Mouse (Mus musculus): Measurements from ENCODE around the gene Gm266. TPM values are rescaled to one million over a fixed set of nuclear protein-coding genes. Genes with fewer than 3 reads are reported as not detected.

The Gm266 gene
- polyA plus RNA-seq (2014; fragmentation: Nextera tagmentation; extraction: Ambion mirVana): 4.9 and 5.6 TPM in 2 replicates

GRCm38 (mm10) chr12:111485652-111486306, at the start of gene Gm266:
Gm266 (minus strand) TSS chr12:111485823.
- ATAC-seq (replicated peaks; ENCODE audit: low FRiP score) (peak; percentile 43), DNase-seq (ENCODE audit: low spot score) (peak; percentile 51)
- Histone ChIP-seq H3K9ac (ENCODE audit: low read depth, low read length) (peak within 1 kb of the TSS; percentile 42), H3K36me3 (ENCODE audit: control insufficient read depth, insufficient read depth, low read length) (no peaks in the 10 kb centered on the region), H3K9me3 (ENCODE audit: control insufficient read depth, low read length) (no peaks in the 10 kb centered on the region), H3K27ac (ENCODE audit: low read depth, low read length) (0 out of 2 replicates have a peak within 1 kb of the TSS, but pooled peaks have one; percentile 10), H3K4me3 (ENCODE audit: low read depth, low read length) (peak within 1 kb of the TSS; percentile 50), H3K4me2 (peak within 1 kb of the TSS; percentile 77), H3K27me3 (replicated peaks; ENCODE audit: control insufficient read depth, insufficient read depth, low read length) (peaks cover 74% of the 10 kb centered on the region), H3K4me1 (replicated peaks; ENCODE audit: control insufficient read depth, insufficient read depth, low read length) (no peaks in the 10 kb centered on the region)
- WGBS: 2% methylated on average over 53 of the region's 58 CpGs

GRCm38 (mm10) chr12:111535281-111535680, 49.7 kb upstream of the Gm266 start:
- ATAC-seq (replicated peaks; ENCODE audit: low FRiP score): peak; percentile 47
- Histone ChIP-seq H3K4me2 (0 out of 2 replicates have a peak overlapping the region, but pooled peaks have one; percentile 9), H3K4me3 (ENCODE audit: low read depth, low read length) (no peak overlapping the region), H3K36me3 (ENCODE audit: control insufficient read depth, insufficient read depth, low read length) (peaks cover 9% of the 10 kb centered on the region; the same call in 1 of the 2 replicates), H3K9me3 (ENCODE audit: control insufficient read depth, low read length) (no peaks in the 10 kb centered on the region), H3K27me3 (replicated peaks; ENCODE audit: control insufficient read depth, insufficient read depth, low read length) (no peaks in the 10 kb centered on the region), H3K9ac (ENCODE audit: low read depth, low read length) (no peak overlapping the region), H3K27ac (ENCODE audit: low read depth, low read length) (no peak overlapping the region), H3K4me1 (replicated peaks; ENCODE audit: control insufficient read depth, insufficient read depth, low read length) (peaks cover 32% of the 10 kb centered on the region)
- 38% methylated on average over 6 of the region's 6 CpGs for WGBS
- no peak for DNase-seq (ENCODE audit: low spot score)

GRCm38 (mm10) chr12:111533096-111533794, 47.6 kb upstream of the Gm266 start:
- Histone ChIP-seq H3K4me3 (ENCODE audit: low read depth, low read length) (no peak overlapping the region), H3K9me3 (ENCODE audit: control insufficient read depth, low read length) (no peaks in the 10 kb centered on the region), H3K27me3 (replicated peaks; ENCODE audit: control insufficient read depth, insufficient read depth, low read length) (0 out of 2 replicates have a peak, but pooled peaks cover 3% of the 10 kb centered on the region), H3K27ac (ENCODE audit: low read depth, low read length) (no peak overlapping the region), H3K4me2 (no peak overlapping the region), H3K9ac (ENCODE audit: low read depth, low read length) (no peak overlapping the region), H3K36me3 (ENCODE audit: control insufficient read depth, insufficient read depth, low read length) (no peaks in the 10 kb centered on the region), H3K4me1 (replicated peaks; ENCODE audit: control insufficient read depth, insufficient read depth, low read length) (peaks cover 21% of the 10 kb centered on the region)
- WGBS: 64% methylated on average over 11 of the region's 11 CpGs
- ATAC-seq (replicated peaks; ENCODE audit: low FRiP score) (no peak), DNase-seq (ENCODE audit: low spot score) (no peak)

- Histone ChIP-seq H3K9ac (ENCODE audit: low read depth, low read length) (no peak overlapping the region), H3K4me1 (replicated peaks; ENCODE audit: control insufficient read depth, insufficient read depth, low read length) (no peaks in the 10 kb centered on the region), H3K27ac (ENCODE audit: low read depth, low read length) (no peak overlapping the region), H3K36me3 (ENCODE audit: control insufficient read depth, insufficient read depth, low read length) (no peaks in the 10 kb centered on the region), H3K4me3 (ENCODE audit: low read depth, low read length) (no peak overlapping the region), H3K27me3 (replicated peaks; ENCODE audit: control insufficient read depth, insufficient read depth, low read length) (0 out of 2 replicates have a peak, but pooled peaks cover 5% of the 10 kb centered on the region), H3K9me3 (ENCODE audit: control insufficient read depth, low read length) (no peaks in the 10 kb centered on the region), H3K4me2 (no peak overlapping the region)
- ATAC-seq (replicated peaks; ENCODE audit: low FRiP score): no peak
- no peak for DNase-seq (ENCODE audit: low spot score)
- 21% methylated on average over 8 of the region's 8 CpGs for WGBS
Measured at GRCm38 (mm10) chr12:111529192-111529591, 43.6 kb upstream of the Gm266 start.

- 59% methylated on average over 8 of the region's 8 CpGs for WGBS
- DNase-seq (ENCODE audit: low spot score): no peak
- 0 out of 2 replicates have a peak, but pooled peaks cover 5% of the 10 kb centered on the region for H3K27me3 ChIP-seq (replicated peaks; ENCODE audit: control insufficient read depth, insufficient read depth, low read length)
Measured at GRCm38 (mm10) chr12:111527643-111528281, 42.1 kb upstream of the Gm266 start.

GRCm38 (mm10) chr12:111524883-111525282, 39.3 kb upstream of the Gm266 start:
- Histone ChIP-seq H3K27me3 (replicated peaks; ENCODE audit: control insufficient read depth, insufficient read depth, low read length) (0 out of 2 replicates have a peak, but pooled peaks cover 5% of the 10 kb centered on the region), H3K4me3 (ENCODE audit: low read depth, low read length) (no peak overlapping the region), H3K36me3 (ENCODE audit: control insufficient read depth, insufficient read depth, low read length) (no peaks in the 10 kb centered on the region), H3K27ac (ENCODE audit: low read depth, low read length) (no peak overlapping the region), H3K4me1 (replicated peaks; ENCODE audit: control insufficient read depth, insufficient read depth, low read length) (no peaks in the 10 kb centered on the region), H3K9me3 (ENCODE audit: control insufficient read depth, low read length) (no peaks in the 10 kb centered on the region), H3K4me2 (no peak overlapping the region), H3K9ac (ENCODE audit: low read depth, low read length) (no peak overlapping the region)
- DNase-seq (ENCODE audit: low spot score): no peak
- 63% methylated on average over 3 of the region's 3 CpGs for WGBS
- no peak for ATAC-seq (replicated peaks; ENCODE audit: low FRiP score)

More at GRCm38 (mm10) chr12:111527643-111528281, 42.1 kb upstream of the Gm266 start:
- H3K27ac ChIP-seq (ENCODE audit: low read depth, low read length): no peak overlapping the region
- no peak overlapping the region for H3K4me2 ChIP-seq
- H3K36me3 ChIP-seq (ENCODE audit: control insufficient read depth, insufficient read depth, low read length): no peaks in the 10 kb centered on the region
- ATAC-seq (replicated peaks; ENCODE audit: low FRiP score): no peak
- H3K4me3 ChIP-seq (ENCODE audit: low read depth, low read length): no peak overlapping the region
- no peaks in the 10 kb centered on the region for H3K9me3 ChIP-seq (ENCODE audit: control insufficient read depth, low read length)
- H3K4me1 ChIP-seq (replicated peaks; ENCODE audit: control insufficient read depth, insufficient read depth, low read length): no peaks in the 10 kb centered on the region
- no peak overlapping the region for H3K9ac ChIP-seq (ENCODE audit: low read depth, low read length)

GRCm38 (mm10) chr12:111524469-111524868, 38.8 kb upstream of the Gm266 start:
- no peak for ATAC-seq (replicated peaks; ENCODE audit: low FRiP score)
- 0 out of 2 replicates have a peak, but pooled peaks cover 5% of the 10 kb centered on the region for H3K27me3 ChIP-seq (replicated peaks; ENCODE audit: control insufficient read depth, insufficient read depth, low read length)
- WGBS: 50% methylated on average over 1 of the region's 1 CpGs

GRCm38 (mm10) chr12:111520994-111521393, 35.4 kb upstream of the Gm266 start:
- WGBS: 86% methylated on average over 2 of the region's 2 CpGs
- ATAC-seq (replicated peaks; ENCODE audit: low FRiP score) (no peak), DNase-seq (ENCODE audit: low spot score) (no peak)
- no peaks in the 10 kb centered on the region for H3K36me3 ChIP-seq (ENCODE audit: control insufficient read depth, insufficient read depth, low read length)
- no peak overlapping the region for H3K9ac ChIP-seq (ENCODE audit: low read depth, low read length)
- H3K4me2 ChIP-seq: no peak overlapping the region
- no peak overlapping the region for H3K4me3 ChIP-seq (ENCODE audit: low read depth, low read length)
- peaks cover 24% of the 10 kb centered on the region for H3K4me1 ChIP-seq (replicated peaks; ENCODE audit: control insufficient read depth, insufficient read depth, low read length)
- H3K27me3 ChIP-seq (replicated peaks; ENCODE audit: control insufficient read depth, insufficient read depth, low read length): no peaks in the 10 kb centered on the region
- no peak overlapping the region for H3K27ac ChIP-seq (ENCODE audit: low read depth, low read length)
- no peaks in the 10 kb centered on the region for H3K9me3 ChIP-seq (ENCODE audit: control insufficient read depth, low read length)

More at GRCm38 (mm10) chr12:111524469-111524868, 38.8 kb upstream of the Gm266 start:
- Histone ChIP-seq H3K9ac (ENCODE audit: low read depth, low read length) (no peak overlapping the region), H3K4me1 (replicated peaks; ENCODE audit: control insufficient read depth, insufficient read depth, low read length) (no peaks in the 10 kb centered on the region), H3K36me3 (ENCODE audit: control insufficient read depth, insufficient read depth, low read length) (no peaks in the 10 kb centered on the region), H3K4me2 (no peak overlapping the region), H3K27ac (ENCODE audit: low read depth, low read length) (no peak overlapping the region), H3K4me3 (ENCODE audit: low read depth, low read length) (no peak overlapping the region), H3K9me3 (ENCODE audit: control insufficient read depth, low read length) (no peaks in the 10 kb centered on the region)
- no peak for DNase-seq (ENCODE audit: low spot score)

Measured in liver, embryonic 11.5 days (tissue).